Mouse (Mus musculus): ENCODE results near the gene Lrrfip1.
A peak's percentile ranks its signal among the peaks of the same experiment; 100 is the strongest.

Gene Lrrfip1

DNA sequence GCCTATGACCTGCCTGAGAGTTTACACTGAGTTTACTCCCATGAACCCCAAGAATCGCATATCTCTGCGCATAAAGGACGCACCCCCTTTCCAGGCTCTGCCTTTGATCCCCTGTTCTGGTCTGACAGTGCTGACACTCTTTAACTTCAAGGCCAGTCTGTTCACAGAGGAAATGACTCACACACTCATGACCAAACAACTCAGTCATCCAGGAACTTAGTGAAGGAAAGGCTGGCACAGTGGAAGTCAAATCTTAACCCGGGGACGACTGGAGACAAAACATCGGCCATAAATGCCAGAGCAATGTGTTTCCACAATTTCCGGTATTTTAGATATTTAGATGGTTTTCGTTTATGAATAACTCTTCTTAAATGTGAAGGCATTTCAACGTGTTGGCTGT is 25.4 kb downstream of the Lrrfip1 start:
- no peak for DNase-seq (ENCODE audit: low spot score)

DNA sequence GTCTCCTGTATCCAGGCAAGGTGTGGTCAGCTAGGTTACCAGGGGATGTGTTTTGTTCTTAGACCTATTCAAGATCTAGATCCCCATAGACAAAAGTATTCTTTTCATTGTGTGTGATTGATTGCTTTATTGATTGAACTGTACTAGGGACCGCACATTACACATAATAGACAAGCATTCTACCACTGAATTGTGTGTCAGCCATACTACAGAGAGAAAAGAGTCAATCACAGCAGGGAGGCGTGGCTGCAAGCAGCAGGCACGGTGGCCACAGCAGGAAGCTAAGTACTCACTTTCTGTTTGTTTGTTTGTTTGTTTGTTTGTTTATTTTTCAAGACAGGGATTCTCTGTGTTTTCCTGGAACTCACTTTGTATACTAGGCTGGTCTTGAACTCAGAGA is 25.9 kb downstream of the Lrrfip1 start:
- no peak for DNase-seq (ENCODE audit: low spot score)

DNA sequence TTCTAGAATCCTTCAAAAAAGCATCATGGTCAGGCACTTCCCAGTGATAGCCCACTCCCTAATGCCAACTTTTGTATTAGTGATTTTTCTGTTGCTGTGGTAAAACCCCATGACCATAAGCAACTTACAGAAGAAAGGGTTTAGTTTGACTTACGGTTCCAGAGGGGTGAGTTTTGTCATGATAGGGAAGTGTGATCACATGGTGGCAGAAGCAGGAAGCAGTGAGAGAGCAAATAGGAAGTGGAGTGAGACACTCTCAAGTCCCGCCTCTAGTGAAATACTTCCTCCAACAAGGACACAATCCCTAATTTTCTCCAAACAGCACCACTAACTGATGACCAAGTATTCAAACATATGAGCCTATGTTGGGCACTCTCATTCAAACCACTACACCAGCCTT is 28.4 kb downstream of the Lrrfip1 start:
- DNase-seq (ENCODE audit: low spot score): no peak

DNA sequence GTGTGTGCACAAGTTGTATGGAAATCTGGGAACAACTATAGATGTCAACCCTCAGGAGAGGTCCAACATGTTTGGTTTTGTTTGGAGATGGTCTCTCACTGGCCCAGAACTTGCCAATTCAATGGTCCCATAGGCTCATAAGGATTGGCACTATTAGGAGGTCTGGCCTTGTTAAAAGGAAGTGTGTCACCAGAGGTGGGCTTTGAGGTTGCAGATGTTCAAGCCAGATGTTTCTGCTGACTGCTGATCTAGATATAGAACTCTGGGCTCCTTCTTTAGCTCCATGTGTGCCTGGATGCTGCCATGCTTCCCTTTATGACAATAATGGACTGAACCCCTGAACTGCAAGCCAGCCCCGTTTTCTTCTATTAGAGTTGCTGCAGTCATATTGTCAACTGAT is 31.8 kb downstream of the Lrrfip1 start:
- no peak for DNase-seq (ENCODE audit: low spot score)

DNA sequence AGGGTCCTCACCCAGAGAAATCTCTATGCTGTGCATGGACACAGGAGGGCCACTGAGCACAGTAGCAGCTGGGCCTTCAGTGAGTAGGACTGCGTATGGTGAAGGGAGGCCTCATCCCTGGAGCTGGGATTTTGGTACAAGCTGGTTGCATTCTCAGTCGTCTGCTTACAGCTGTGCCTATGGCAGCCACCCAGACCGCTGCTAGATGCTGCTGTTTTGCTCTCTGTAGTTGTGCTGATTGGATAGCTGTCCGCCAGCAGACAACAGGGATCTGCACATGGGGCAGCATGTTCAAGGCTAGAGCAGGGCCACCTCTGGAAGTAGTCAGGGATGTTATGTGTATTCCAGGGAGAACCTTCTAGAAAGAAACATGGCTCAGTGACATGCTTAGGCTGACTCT is 33.0 kb downstream of the Lrrfip1 start:
- peak; percentile 55 for DNase-seq (ENCODE audit: low spot score)

DNA sequence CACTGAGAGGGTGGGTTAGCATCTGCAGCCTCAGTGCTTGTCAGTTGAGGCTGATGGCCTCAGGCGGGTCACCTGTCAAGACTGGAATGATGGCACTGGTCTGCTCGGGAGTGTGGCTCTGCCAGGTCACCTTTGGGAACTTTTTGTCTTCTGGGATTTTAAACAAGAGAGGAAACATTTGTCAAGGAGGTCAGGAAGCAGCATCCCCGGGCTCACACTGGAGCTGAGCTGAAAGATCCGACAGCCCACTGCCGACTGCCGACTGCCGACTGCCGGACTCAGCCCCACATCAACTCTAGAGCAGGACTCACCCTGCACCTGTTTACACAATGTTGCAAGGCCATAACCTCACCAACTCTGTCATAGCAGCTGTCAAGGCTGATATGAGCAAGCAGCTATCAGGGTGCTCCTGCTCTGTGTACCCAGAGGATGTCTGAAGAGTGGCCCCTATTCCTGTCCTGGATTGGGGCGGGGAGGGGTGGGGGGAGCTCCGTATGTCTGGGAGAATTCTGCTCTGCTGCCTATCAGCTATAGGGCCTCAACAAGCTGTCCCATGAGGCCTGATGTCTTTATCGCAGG is 33.9 kb downstream of the Lrrfip1 start:
- no peak for DNase-seq (ENCODE audit: low spot score)

DNA sequence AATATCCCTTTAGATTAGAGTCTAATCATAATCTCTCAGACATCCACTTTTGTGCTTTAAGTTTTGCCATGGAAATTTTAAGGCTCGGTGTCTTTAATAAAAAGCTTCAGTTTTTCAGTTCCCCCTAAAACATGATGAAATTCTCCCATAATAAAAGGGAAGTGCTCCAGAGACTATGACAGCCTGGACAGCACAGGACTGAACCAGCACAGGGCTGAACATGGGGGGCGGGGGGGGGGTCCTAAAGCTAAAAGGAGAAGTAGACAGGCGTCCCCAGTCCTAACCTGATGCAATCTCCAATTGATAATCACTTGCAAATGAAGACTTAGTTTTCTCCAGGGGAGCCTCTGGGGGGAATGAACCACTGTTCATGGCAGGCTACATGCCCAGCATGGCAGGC is 36.0 kb downstream of the Lrrfip1 start:
- no peak for DNase-seq (ENCODE audit: low spot score)

DNA sequence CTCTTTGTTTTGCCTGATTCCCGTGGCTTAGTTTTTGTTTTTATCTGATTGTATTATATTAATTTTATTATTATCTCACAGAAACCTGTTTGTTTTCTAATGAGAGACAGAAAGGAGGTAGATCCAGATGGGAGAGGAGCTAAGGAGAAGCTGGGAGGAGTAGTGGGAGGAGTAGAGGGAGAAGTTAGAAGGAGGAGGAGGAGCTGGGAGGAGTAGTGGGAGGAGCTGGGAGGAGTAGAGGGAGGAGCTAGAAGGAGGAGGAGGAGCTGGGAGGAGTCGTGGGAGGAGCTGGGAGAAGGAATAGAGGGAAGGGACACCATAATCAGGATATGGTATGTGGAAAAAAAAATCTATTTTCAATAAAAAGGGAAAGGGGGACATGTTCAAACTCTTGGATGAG is 36.7 kb downstream of the Lrrfip1 start:
- DNase-seq (ENCODE audit: low spot score): no peak

DNA sequence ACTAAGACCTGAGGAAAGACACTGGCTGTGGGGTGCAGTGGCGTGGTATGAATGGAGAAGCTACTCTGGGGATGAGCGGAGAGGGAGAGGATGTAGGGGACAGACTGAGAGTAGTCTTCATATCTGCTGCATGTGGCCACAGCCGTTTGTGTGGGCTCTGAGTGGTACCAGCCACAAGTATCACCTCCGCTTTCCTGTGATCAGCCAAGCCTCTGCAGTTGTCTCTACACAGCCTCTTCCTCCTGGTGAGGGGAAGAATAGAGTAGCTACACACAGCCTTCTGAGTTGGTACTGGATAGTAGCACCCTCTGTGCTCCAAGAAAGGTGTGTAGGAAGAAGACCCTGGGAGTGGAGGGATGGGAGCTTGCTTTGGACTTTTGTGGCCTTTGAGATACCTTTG is 38.7 kb downstream of the Lrrfip1 start:
- no peak for DNase-seq (ENCODE audit: low spot score)

DNA sequence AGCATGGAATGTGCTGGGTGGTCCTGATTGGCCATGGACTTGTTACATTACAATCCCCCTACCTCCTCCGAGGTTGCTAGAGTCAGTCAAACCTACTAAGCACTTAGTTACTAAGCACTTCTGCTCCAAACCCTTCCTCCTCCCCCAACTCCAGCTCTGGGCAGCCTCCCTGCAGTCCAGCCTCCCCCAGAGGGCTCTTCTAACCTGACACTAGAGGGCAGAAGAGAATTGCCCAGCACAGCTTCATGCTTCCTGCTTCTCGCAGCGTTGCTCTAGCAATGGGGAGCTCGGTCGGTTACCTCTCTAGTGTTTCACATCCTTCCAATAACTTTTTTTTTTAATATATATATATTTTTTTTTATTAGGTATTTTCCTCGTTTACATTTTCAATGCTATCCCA is 39.5 kb downstream of the Lrrfip1 start:
- DNase-seq (ENCODE audit: low spot score): no peak

DNA sequence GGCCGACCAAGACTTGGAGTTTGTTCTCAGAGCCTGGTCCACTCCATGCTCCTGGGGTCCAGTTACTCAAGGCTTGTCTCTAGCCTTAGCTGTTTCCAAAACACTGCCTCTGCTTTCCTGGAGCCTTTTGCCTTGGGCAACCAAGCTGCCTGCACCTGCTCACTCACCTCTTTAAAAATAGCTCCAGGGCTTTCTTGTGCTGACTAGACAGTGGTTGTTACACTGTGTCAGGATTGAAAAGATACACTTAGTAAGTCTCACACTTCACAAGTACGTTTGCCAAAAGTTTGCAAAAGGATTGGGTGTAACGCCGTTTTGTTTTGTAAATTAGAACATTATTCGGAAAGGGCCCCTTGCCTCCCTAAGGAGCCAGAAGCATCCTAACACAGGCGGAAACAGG is 40.0 kb downstream of the Lrrfip1 start:
- DNase-seq (ENCODE audit: low spot score): no peak

DNA sequence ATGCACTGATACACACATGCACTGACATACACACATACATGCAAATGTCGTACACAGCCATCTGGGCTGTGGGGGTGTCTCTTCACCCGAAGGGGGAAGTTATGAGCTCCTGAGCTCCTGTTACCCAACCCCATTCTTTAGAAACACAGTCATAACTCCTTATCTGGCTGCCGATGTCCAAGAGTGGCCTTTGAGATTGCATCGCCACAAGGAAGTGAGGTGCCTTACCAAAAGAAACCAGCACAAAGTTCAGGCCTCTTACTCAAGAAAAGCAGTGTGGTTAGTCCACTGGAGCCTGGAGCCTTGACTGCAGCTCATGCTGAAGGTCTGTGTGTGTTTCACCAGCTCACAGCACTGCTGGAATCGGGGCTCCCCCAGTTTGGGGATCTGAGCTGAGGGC is 43.1 kb downstream of the Lrrfip1 start:
- DNase-seq (ENCODE audit: low spot score): no peak

DNA sequence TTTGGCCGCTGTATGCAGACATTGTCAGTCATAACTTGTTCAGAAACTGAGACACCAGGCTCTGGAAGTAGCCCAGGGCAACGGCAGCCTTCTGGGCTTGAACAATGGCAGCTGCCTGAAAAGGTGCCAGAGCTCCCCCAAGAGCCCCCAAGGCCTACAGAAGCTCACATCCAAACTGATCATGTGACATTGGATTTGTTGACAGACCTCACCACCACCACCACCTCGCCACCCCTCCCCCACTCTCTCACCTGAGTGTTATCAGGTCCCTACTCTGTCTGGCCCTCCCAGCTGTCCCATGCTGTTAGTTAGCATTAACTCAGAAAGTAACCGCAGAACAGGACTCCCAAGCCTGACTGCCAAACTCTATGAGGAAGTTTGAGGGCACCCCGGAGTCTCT is 44.7 kb downstream of the Lrrfip1 start:
- DNase-seq (ENCODE audit: low spot score): no peak

DNA sequence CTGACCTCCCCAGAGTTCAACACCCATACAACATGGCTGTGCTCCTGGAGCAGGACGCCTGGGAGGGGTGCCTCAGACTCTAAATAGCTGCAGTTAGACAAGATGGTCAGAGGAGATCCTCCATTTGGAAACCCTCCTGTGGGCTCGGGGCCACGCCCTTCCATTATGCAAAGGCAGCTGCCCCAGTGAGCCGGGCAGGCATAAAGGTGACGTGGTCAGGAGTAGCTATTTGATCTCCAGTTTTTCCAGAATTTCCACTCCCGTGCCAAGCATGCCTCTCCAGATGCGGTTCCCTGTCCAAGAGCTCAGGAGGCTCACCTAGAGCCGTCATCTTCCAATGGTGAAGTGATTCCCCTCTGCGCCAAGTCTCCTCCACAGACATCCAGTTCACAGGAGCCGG is 45.6 kb downstream of the Lrrfip1 start:
- DNase-seq (ENCODE audit: low spot score): no peak

DNA sequence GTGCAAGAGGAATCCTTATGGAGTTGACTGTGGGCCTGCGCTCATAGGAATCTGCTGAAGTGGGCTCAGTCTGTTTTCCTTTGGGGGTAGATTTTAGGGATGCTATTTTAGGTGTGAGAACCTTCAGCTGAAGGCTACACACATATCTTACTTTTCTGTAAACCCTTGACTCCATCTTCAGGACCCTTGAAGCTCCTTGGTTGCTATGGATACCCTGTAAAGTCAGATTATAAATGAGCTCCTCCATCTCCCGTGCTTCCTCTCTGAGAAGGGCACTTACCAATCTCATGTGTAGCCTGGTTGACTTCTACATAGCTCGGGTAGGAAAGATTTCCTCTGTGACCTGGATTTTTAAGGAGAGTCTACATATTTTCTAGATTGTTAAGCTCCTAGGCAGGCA is 46.1 kb downstream of the Lrrfip1 start:
- DNase-seq (ENCODE audit: low spot score): no peak

DNA sequence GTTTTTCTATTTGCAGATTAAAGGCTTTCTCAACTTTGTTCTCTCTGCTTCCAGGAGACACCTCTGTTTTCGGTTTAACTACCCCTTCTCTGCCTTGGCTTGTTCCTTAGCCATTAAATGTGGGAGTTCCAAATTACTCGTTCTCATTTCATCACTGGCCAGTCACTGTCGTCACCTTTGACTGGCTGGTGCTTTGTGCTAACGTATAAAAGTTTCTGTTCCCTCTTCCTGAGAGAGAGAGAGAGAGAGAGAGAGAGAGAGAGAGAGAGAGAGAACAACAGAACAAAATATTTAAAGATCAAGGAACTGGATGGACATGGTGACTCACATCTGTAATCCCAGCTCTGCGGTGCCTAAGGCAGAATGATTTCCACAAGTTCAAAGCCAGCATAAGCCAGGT is 47.7 kb downstream of the Lrrfip1 start:
- DNase-seq (ENCODE audit: low spot score): no peak

DNA sequence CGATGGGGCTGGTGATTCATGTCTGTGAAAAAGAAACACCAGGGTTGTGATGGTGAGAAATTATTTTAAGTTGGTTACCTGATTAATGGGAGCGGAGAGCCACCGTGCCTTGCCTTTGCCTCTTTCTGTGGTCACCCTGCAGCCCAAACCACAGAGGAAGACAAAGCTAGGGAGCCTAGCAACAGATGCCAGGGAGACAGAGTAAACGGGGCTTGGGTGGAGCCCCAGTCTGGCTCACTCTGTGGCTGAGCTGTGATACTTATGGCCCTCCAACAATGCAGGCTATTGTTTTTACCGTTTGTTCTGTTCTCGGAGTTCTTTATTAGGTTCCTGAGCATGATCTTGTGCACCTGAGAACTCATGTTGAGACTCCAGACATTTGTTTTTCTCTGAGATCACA is 50.8 kb downstream of the Lrrfip1 start:
- DNase-seq (ENCODE audit: low spot score): no peak

DNA sequence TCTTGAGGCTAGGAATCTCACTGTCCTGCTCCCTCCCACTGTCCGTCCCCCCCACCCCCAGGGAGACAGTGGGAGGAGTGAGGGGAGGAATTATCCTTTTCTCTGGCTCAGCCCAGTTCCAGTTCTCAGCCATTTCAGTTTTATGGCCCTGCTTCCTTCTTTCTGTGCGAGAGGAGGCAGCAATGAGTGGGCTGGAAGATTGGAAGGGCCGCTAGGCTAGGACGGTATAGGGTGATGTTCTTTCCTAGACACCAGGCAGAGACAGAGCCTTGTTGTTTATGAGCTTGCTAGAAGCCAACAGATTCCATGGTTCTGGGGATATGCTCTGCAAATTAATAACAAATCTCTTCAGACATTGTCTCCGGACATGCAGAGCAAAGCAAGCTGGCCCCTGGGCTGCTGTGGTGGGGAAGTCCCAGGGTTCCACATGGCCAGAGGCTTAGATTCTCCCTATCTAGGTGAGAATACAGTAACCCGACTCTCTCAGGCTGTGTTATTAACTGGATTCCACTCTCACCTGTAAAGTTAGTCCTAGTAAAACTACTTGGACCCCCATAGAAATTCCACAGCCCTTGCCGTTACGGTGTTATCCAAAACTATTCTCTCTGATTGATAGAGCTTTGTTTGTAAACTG is 53.0 kb downstream of the Lrrfip1 start:
- no peak for DNase-seq (ENCODE audit: low spot score)

DNA sequence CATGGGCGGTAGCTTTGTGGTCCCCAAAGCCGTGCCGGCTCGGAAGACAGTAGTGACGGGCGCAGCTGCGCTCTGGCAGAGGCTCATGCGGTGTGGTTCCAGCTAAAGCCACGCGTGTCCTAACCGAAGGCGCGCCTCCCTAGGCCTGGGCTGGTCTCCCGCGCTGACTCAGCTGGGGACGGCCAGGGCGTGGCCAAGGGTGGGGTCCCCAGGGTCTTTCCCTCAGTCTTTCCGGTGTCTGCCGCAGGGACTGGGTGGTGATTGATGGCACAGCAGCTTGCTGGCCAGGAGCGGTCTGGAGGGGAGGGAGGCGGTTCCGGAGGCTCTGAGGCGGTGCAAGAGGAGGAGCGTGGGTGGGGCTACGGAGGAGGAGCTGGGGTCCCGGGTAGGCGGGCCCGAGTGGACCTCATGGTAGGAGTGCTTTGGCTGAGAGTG is 54.2 kb downstream of the Lrrfip1 start:
- peak; percentile 91 for DNase-seq (ENCODE audit: low spot score)

DNA sequence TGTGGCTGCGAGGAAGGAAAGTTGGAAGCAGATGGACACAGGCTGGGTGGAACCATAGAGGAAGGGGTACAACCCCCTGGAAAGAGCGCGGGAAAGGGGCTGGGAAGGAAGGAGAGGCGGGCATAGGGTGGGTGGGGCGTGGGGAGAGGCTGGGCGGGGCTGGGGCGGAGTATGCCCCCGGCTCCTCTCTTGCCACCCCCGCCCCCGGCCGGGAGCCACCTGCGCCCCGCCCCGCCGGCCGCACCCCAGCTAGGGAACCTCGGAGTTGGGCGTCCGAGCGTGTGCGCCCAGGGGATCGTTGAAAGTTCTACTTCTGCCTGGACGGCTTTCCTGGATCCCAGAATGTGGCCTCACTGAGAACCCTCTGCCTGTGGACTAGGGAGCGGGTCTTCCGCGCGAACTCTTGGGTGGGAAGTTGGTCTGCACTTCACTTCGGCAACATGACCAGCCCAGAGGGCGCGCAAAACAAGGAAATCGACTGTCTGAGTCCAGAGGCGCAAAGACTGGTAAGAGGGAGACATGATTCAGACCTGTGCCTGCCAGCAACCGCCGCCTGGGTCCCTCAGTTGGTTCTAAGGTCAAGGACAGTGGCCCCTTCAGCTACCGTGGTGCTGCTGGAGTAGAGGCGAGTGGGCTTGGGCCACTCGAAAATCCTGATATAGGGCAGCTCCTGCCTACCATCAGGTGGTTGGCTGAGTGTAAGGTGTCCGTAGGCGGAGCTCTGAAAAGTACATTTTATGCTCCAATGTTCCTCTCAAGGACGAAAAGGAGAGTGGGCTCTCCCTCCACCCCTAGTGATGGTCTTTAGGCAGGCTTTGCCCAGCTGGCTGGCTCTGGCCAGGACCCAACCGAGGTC is 54.9 kb downstream of the Lrrfip1 start:
- DNase-seq (ENCODE audit: low spot score): peak; percentile 75

DNA sequence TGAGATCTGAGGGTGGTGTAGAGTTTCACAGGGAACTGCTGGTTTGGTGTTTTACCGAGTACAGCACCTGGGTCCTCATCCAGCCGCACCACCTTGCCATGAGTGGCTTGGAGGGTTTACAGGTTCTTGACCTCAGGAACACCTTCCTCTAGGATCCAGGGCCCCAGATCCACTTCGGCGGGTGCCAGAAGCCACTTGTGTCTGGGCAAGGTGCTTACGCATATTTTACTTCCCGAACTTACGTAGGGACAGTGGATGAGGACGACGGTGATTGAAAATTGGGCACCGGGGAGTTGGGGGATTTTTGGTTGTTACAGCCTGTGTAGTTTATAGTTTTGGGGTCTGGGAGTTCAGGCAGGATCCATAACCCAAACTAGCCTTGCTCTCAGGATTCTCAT is 55.5 kb downstream of the Lrrfip1 start:
- DNase-seq (ENCODE audit: low spot score): no peak

DNA sequence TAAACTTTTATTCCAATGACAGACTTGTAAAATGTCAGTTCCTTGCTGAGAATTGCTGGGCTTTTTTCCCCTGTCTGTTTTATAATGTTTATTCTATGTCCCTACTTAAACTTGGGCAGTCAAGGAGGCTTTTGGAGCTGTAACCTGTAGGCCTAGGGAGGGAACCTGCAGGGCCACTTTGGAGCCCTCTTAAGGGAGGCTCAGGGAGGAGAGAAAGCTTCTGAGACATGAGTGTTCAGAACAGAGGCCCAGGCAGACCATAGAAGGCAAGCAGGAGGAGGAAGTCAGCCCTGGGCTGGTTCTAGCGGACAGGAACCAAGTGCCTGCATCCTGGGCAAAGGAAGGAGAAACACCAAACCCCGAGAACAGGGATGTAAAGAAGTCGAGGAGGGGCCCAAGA is 56.3 kb downstream of the Lrrfip1 start:
- no peak for DNase-seq (ENCODE audit: low spot score)

DNA sequence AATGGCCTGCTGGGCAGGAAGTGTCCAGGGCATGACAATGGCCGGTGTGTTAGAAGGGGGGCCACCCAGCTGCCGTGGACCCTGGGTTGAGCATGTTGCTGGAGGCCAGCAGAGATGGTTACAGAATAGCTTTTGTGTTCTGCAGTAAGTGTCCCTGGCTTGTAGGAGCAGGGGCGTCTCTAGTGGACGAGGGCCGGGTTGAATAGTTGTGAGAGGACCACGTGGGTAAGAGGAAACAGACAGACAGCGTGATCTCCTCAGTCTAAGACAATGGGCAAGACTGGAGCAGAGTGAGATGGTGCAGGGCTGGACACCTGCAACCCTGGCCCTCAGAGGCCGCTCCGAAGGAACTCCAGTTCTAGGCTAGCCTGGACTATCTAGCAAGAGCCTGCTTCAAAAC is 57.2 kb downstream of the Lrrfip1 start:
- DNase-seq (ENCODE audit: low spot score): no peak

DNA sequence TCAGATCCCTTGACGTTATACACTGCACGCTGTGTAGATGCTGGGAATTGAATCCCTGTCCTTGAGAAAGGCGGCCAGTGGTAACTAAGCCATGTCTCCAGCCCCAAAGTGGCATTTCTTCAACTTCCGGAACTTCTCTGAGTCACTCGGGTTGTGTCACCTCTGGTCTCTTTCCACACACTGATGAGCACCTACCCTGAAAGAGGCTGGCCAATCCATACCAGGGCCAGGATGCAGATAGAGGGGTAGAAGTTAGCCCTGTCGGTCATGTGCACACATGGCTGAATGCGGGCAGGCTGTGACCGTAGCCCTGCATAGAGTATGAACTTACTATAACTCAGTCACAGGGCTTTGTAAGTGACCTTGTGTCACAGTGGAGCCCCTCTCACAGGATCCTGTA is 57.9 kb downstream of the Lrrfip1 start:
- no peak for DNase-seq (ENCODE audit: low spot score)
